Mouse (Mus musculus) CD4-positive, CD25-positive, alpha-beta regulatory T cell (primary cell): ENCODE results near the gene Mbl1. TPM values are rescaled to one million over a fixed set of nuclear protein-coding genes. Genes with fewer than 3 reads are reported as not detected.

Source experiments
- polyA plus RNA-seq: library from polyadenylated mRNA; unstranded; fragments of 100-300 nt; shearing (Covaris generic); gene quantifications from one replicate; pipeline ENCODE4 v1.2.1, GENCODE M21; 2017

Gene Mbl1
- polyA plus RNA-seq, result not detected

GRCm38 (mm10) chr14:41151220-41151898, at the start of gene Mbl1:
Mbl1 (plus strand) TSS chr14:41151458.

GRCm38 (mm10) chr14:41104853-41105444, 46.3 kb upstream of the Mbl1 start, which contains the start of gene Mat1a:
Mat1a (plus strand) TSS chr14:41105035.

DNA sequence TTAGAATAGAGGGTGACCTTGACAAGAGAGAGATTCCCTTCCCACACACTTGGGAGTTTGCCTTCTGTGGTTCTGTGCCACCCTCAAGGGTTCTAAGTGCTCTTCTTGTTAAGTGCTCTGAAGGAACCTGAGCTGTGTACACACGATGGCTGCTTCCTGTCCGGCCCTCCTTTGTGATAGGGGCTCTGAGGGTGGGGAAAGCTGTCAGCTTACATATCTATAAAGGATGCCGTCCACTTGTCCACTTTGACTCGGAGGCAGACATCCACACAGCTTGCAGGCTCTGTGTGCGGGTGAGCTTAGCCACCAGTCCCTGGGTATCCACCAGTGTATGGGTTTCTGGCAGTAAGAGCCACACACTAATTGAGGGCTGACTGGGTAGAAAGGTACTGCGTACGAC, 19.7 kb upstream of the Mbl1 start, which contains the start of gene Sftpa1:
Gene Sftpa1 (plus strand): TSS at position 243 of the 400 bp plus-strand sequence.

DNA sequence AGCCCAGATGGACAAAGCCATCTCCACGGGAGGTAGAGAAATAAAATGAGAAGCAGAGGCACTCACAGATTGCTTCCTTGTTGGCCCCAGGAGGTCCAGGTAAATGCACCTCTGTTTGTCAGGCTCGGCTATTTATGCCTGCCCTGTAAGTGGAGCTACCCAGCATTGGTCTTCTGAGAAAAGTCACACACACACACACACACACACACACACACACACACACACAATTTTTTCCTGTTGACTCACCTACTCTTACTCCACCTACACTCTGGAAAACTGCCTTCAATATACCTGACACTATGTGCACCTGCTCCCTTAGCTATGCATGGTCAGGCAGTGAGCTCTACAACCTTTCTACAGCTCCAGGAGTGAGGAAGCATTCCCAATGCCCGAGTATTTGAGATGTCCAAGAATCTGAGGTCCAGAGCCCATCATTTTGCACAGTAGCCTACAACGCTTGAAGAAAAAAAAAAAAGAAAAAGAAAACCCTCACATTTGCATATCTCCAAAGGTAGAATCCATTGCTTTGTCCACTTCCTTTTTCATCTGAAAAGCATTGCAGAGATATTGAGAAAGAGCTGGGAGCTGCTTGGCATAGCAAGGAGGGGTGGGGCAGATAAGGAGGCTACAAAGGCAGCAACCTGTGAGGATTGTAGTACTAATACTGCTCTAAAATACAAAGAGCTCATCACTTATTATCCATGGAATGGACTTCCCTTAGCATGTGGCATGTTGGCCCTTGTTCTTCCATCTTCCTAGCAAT, 34.0 kb downstream of the Mbl1 start, which contains the start of gene Sftpd:
Gene Sftpd (minus strand): TSS at position 91 of the 763 bp plus-strand sequence.

Other genes with a start within 250 kb of the Mbl1 start
- gene Tspan14, start 184.7 kb upstream of the Mbl1 start, polyA plus RNA-seq, result 96.8 TPM
- gene Fam213a, start 137.7 kb upstream of the Mbl1 start, polyA plus RNA-seq, result 9.5 TPM
- not detected for gene Dydc2, start 82.2 kb upstream of the Mbl1 start, polyA plus RNA-seq
- gene Dydc1, start 78.5 kb upstream of the Mbl1 start, polyA plus RNA-seq, result not detected
- not detected for gene Mat1a, start 46.4 kb upstream of the Mbl1 start, polyA plus RNA-seq
- not detected for gene Sftpa1, start 19.7 kb upstream of the Mbl1 start, polyA plus RNA-seq
- gene Sftpd, start 33.7 kb downstream of the Mbl1 start, polyA plus RNA-seq, result not detected
- not detected for gene Gm2832, start 127.3 kb downstream of the Mbl1 start, polyA plus RNA-seq
- gene Gm5798, start 197.2 kb downstream of the Mbl1 start, polyA plus RNA-seq, result not detected
- not detected for gene Gm7945, start 234.9 kb downstream of the Mbl1 start, polyA plus RNA-seq